Mouse (Mus musculus) T-helper 1 cell (primary cell): Measurements from ENCODE around the gene Cdh13.

Source experiments
- in situ Hi-C: fragments of 300-600 bp; cut with MboI, MseI; formaldehyde crosslinking; loops from one replicate; pipeline ENCODE4 v1.15.1; 2025; ENCODE audit warnings: high pct_unique_total_duplicates

Gene Cdh13

GRCm38 (mm10) chr8:118902402-118902801, 618.9 kb downstream of the Cdh13 start:
- in situ Hi-C loops = no loop called here

- in situ Hi-C loops = no loop called here
Measured at GRCm38 (mm10) chr8:118916513-118916912, 633.0 kb downstream of the Cdh13 start.

GRCm38 (mm10) chr8:118937412-118937811, 653.9 kb downstream of the Cdh13 start:
- in situ Hi-C loops = no loop called here

GRCm38 (mm10) chr8:118938025-118938424, 654.5 kb downstream of the Cdh13 start:
- in situ Hi-C loops = no loop called here

GRCm38 (mm10) chr8:118951766-118952741, 668.5 kb downstream of the Cdh13 start:
- in situ Hi-C loops = no loop called here

GRCm38 (mm10) chr8:118956109-118956508, 672.6 kb downstream of the Cdh13 start:
- in situ Hi-C loops = no loop called here

GRCm38 (mm10) chr8:118961877-118962545, 678.5 kb downstream of the Cdh13 start:
- in situ Hi-C loops = no loop called here

- in situ Hi-C loops = no loop called here
Measured at GRCm38 (mm10) chr8:118965101-118965840, 681.7 kb downstream of the Cdh13 start.

GRCm38 (mm10) chr8:118968896-118969295, 685.4 kb downstream of the Cdh13 start:
- in situ Hi-C loops = no loop called here

- in situ Hi-C loops = no loop called here
Measured at GRCm38 (mm10) chr8:118979800-118980199, 696.3 kb downstream of the Cdh13 start.

GRCm38 (mm10) chr8:118983724-118984123, 700.2 kb downstream of the Cdh13 start:
- in situ Hi-C loops = no loop called here

- in situ Hi-C loops = no loop called here
Measured at GRCm38 (mm10) chr8:118986796-118987195, 703.3 kb downstream of the Cdh13 start.

GRCm38 (mm10) chr8:118995641-118996188, 712.2 kb downstream of the Cdh13 start:
- in situ Hi-C loops = no loop called here

GRCm38 (mm10) chr8:119000595-119000994, 717.1 kb downstream of the Cdh13 start:
- in situ Hi-C loops = no loop called here

GRCm38 (mm10) chr8:119004821-119005220, 721.3 kb downstream of the Cdh13 start:
- in situ Hi-C loops = no loop called here

- in situ Hi-C loops = no loop called here
Measured at GRCm38 (mm10) chr8:119018675-119019074, 735.1 kb downstream of the Cdh13 start.

GRCm38 (mm10) chr8:119020781-119021180, 737.2 kb downstream of the Cdh13 start:
- in situ Hi-C loops = no loop called here

GRCm38 (mm10) chr8:119021478-119021877, 737.9 kb downstream of the Cdh13 start:
- in situ Hi-C loops = no loop called here

- in situ Hi-C loops = no loop called here
Measured at GRCm38 (mm10) chr8:119022301-119022870, 738.9 kb downstream of the Cdh13 start.

- in situ Hi-C loops = no loop called here
Measured at GRCm38 (mm10) chr8:119033398-119033797, 749.9 kb downstream of the Cdh13 start.

GRCm38 (mm10) chr8:119034037-119034436, 750.5 kb downstream of the Cdh13 start:
- in situ Hi-C loops = no loop called here
